Mouse (Mus musculus) mature B cell (primary cell): ENCODE measurements around the gene E130116L18Rik.
"Not testable (repeated sequence)": the region's sequence is repeated elsewhere in the genome, so short reads cannot be mapped to it uniquely, and the experiment has no call there.

ENCODE experiments used
- in situ Hi-C: fragments of 300-500 bp; cut with MboI; formaldehyde crosslinking; loops from 2 replicates; pipeline ENCODE4 v1.14.3; 2019

Gene E130116L18Rik

GRCm38 (mm10) chr5:25181004-25181531, 41.9 kb downstream of the E130116L18Rik start, which contains the start of gene Galntl5:
Galntl5 (plus strand) TSS chr5:25181460.
- in situ Hi-C loops, result no loop called here

DNA sequence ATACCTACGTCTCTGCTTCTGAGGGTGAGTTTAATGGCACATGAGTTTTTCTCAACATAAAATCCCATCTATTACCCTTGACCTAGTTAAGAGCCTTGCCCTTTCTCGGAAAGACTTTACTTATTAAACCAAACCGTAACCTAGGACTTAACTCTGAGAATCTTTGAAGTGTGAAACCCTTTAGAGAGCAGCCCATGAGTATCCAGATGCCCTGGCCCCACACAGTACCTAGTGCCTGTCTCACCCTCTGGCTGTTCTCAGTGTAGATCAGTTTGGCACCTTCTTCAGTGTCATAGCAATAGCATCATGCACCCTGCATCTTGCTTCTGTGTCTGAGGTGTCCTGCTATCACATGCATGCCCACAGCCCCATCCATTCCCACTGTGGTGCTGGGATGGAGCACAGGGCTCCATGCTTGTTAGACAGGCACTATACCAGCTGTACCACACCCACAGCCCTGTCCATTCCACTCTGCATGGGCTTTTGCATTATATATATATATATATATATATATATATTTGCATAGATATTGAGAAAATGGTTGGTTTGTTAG, 42.9 kb downstream of the E130116L18Rik start:
- in situ Hi-C loops, result no loop called here

GRCm38 (mm10) chr5:25179284-25179683, 43.7 kb downstream of the E130116L18Rik start:
- in situ Hi-C loops, result no loop called here

- in situ Hi-C loops, result not testable (repeated sequence)
Observed at GRCm38 (mm10) chr5:25178543-25178942, 44.4 kb downstream of the E130116L18Rik start.

DNA sequence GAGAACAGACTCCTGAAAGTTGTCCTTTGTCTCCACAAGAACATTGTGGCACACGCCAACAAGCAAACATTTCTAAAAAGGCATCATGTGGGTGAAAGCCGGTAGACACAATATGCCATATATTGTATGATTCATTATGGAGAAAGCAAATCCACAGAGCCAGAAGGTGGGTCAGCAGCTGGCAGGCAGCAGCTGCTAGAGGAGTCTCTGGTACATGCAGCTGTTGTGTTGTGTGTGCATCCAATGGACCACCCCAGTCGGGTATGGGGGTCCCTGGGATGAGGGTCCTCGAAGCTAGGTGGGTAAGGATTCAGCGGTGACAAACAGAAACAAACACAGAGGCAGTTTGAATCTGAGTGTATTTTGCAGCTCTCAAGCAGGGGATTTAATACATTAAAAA, 45.0 kb downstream of the E130116L18Rik start:
- in situ Hi-C loops, result not testable (repeated sequence)
